Mouse (Mus musculus) hindbrain, embryonic 12.5 days (tissue): Measurements from ENCODE around the gene Fgf7. TPM values are rescaled to one million over a fixed set of nuclear protein-coding genes. Genes with fewer than 3 reads are reported as not detected.

Source experiments
- ATAC-seq: fragments of 200-750 bp; cut with Nextera tagmentation; 2 replicates; pipeline ENCODE4 v1.8.0; 2017; ENCODE audit warnings: moderate TSS enrichment; ENCODE audit not compliant: low FRiP score
- H3K27ac ChIP-seq: fragments of 300-500 bp; sonication (generic); 2 replicates; pipeline ENCODE4 v1.5.1; 2016; ENCODE audit warnings: mild to moderate bottlenecking
- H3K27me3 ChIP-seq: fragments of 300-500 bp; sonication (generic); 2 replicates; pipeline ENCODE4 v1.6.1; 2016; ENCODE audit warnings: mild to moderate bottlenecking
- H3K36me3 ChIP-seq: fragments of 300-500 bp; sonication (generic); 2 replicates; pipeline ENCODE4 v1.6.1; 2016; ENCODE audit warnings: mild to moderate bottlenecking
- H3K4me1 ChIP-seq: fragments of 300-500 bp; sonication (generic); 2 replicates; pipeline ENCODE4 v1.6.1; 2016
- H3K4me2 ChIP-seq: fragments of 300-500 bp; sonication (generic); replicated peaks from 2 replicates; pipeline ENCODE4 v1.6.1; 2016; ENCODE audit warnings: mild to moderate bottlenecking
- H3K4me3 ChIP-seq: fragments of 300-500 bp; sonication (generic); 2 replicates; pipeline ENCODE4 v1.5.1; 2016; ENCODE audit warnings: mild to moderate bottlenecking
- H3K9ac ChIP-seq: fragments of 300-500 bp; sonication (generic); 2 replicates; pipeline ENCODE4 v1.6.1; 2016; ENCODE audit warnings: mild to moderate bottlenecking, moderate library complexity
- H3K9me3 ChIP-seq: fragments of 300-500 bp; sonication (generic); replicated peaks from 2 replicates; pipeline ENCODE4 v1.6.1; 2016; ENCODE audit warnings: mild to moderate bottlenecking
- WGBS: fragments of 180-500 bp; shearing (Covaris S2); methylation state at CpG from one replicate; pipeline ENCODE4 v1.1.7; 2016; 5-methylcytosine and 5-hydroxymethylcytosine counted together
- polyA plus RNA-seq: library from polyadenylated mRNA; unstranded; fragments of >200 nt; fragmentation: Nextera tagmentation; extraction: Ambion mirVana; gene quantifications from 2 replicates; pipeline ENCODE4 v1.2.1, GENCODE M21; 2016

Fgf7 gene
- polyA plus RNA-seq, 1 experiment from 2014 or later = 1.0 TPM

DNA sequence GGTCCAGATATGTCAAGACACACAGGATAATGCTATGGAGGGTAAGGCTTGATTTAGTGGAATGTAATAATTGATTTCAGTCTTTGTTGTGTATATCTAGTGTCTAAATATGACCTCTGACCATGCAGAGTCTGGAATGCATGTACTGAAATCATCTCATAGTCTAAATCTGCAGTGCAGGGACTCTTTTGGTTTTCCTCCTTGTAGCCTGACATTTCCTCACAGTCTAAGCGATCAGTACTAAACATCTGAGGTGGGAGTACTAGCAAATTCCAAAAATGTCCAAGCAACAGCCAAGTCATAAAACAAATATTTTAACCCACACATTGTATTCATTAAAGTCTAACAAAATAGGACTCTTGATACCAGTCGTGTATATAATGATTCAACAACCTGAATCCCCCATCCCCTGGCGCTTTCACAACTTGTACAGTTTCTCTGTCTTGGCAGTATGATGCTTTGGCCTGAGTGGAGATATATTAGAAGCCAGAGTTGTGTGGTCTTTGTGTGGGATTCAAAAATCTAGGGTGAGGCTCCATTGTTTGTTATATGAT, 30.9 kb downstream of the Fgf7 start:
- 89% methylated on average over 3 of the region's 3 CpGs for WGBS

DNA sequence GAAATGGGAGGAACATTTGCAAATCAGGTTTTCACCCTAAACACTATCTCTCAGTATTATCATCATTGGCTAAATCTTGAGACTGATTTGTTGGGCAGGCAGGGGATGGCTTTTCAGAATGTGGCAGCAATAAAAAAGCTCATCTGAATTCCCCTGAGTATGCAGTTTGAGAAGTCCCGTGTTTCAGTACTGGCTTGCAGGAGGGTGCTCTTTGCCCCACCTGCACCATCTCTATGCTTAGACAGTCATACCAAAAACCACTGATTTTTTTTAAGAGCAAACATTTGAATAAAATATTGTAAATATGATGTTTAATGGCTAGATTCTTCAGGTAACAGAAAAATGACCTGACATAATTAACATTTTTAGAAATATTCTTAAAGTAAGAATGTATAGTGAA, 35.3 kb downstream of the Fgf7 start:
- no peak overlapping the region for H3K9ac ChIP-seq
- ATAC-seq = no peak
- no peak overlapping the region for H3K4me3 ChIP-seq
- WGBS = 79% methylated on average over 1 of the region's 1 CpGs
- H3K4me1 ChIP-seq = no peaks in the 10 kb centered on the region
- no peaks in the 10 kb centered on the region for H3K27me3 ChIP-seq
- no peak overlapping the region for H3K27ac ChIP-seq
- H3K9me3 ChIP-seq = no peaks in the 10 kb centered on the region
- no peaks in the 10 kb centered on the region for H3K36me3 ChIP-seq
- no peak overlapping the region for H3K4me2 ChIP-seq

More for the DNA sequence above, 30.9 kb downstream of the Fgf7 start:
- Histone ChIP-seq H3K36me3 (no peaks in the 10 kb centered on the region), H3K27ac (no peak overlapping the region), H3K4me1 (no peaks in the 10 kb centered on the region), H3K9me3 (no peaks in the 10 kb centered on the region), H3K9ac (no peak overlapping the region), H3K27me3 (no peaks in the 10 kb centered on the region), H3K4me3 (no peak overlapping the region), H3K4me2 (no peak overlapping the region)
- ATAC-seq = no peak

DNA sequence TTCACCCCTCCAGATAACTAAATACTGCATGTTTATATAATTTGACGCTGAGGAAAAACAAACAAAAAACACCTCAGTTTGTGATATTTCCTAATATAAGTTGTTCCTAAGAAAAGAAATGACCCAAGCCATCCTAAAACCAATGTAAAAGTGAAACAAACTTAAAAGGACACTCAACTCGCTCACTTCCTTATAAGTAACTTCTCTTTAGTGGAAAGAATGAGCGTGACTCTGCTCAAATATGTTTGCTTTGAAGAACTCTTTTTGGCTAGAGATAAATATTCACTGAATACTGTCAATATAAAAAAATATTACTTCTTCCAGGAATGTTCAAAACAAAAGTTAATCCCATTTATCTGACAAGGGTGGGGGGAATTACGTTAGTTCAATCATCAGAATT, 39.3 kb downstream of the Fgf7 start:
- Histone ChIP-seq H3K9me3 (no peaks in the 10 kb centered on the region), H3K27me3 (no peaks in the 10 kb centered on the region), H3K4me3 (no peak overlapping the region), H3K4me1 (no peaks in the 10 kb centered on the region), H3K9ac (no peak overlapping the region), H3K4me2 (no peak overlapping the region), H3K27ac (no peak overlapping the region), H3K36me3 (no peaks in the 10 kb centered on the region)
- ATAC-seq = no peak
- WGBS = 95% methylated on average over 4 of the region's 4 CpGs

DNA sequence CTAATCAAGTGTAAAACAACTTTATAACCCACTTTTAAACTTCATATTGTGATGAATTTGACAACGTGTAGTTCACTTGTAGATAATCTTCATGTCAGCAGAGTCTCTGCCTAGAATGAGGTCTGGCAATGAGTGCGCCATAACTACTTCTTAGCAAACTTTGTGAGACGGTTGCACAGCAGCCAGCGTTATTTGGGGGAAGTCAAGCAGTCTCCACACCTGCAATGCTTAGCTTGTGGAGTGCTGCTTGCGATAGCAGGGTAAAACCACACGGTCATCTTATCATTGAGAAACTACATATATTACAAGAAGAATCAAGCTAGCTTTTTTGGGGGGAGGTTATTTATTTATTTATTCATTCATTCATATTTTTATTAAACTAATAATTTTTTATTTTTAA, 42.0 kb downstream of the Fgf7 start:
- Histone ChIP-seq H3K36me3 (no peaks in the 10 kb centered on the region), H3K4me1 (no peaks in the 10 kb centered on the region), H3K4me3 (no peak overlapping the region), H3K27me3 (no peaks in the 10 kb centered on the region), H3K27ac (no peak overlapping the region), H3K9ac (no peak overlapping the region), H3K4me2 (no peak overlapping the region), H3K9me3 (no peaks in the 10 kb centered on the region)
- 94% methylated on average over 6 of the region's 6 CpGs for WGBS
- no peak for ATAC-seq

DNA sequence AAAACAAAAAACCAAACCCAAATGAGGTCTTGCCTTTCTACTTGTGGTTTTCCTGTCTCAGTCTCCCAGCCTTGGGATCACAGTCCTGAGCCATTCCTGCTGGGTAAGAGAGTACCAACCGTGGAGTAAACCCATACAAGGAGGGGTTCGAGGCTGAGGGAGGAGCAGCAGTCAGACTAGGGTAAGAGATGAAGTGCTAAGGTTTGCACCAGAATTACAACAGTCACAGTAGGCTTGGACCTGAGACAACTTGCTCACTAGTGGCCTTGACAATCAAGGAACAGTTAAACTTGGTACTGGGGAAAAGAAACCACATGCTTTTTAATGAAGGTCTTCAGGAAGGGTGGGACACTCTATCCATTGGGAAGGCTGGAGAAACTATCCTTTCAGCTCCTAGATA, 44.6 kb downstream of the Fgf7 start:
- Histone ChIP-seq H3K27ac (no peak overlapping the region), H3K36me3 (no peaks in the 10 kb centered on the region)

DNA sequence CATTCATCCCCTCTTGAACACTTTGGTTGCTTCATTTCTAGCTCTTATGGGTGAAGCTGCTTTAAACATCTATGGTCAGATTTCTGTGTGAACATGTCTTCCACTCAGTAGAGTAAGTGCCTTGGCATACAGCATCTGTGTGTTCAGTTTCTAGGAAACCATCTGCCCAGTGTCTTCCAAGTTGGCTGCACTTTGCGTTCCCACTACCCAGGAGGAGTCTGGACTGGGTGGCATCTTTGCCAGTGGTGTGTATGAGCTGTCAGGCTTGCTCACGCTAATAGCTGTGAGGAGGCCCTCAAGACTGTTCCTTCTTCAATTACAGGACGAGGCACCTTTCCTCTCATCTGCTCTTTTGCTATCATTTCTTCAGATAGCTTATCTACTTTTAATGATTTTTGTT, 49.9 kb downstream of the Fgf7 start:
- no peaks in the 10 kb centered on the region for H3K4me1 ChIP-seq
- no peak for ATAC-seq
- H3K9ac ChIP-seq = no peak overlapping the region
- no peaks in the 10 kb centered on the region for H3K9me3 ChIP-seq
- H3K4me3 ChIP-seq = no peak overlapping the region
- 84% methylated on average over 3 of the region's 3 CpGs for WGBS
- H3K27ac ChIP-seq = no peak overlapping the region
- H3K27me3 ChIP-seq = no peaks in the 10 kb centered on the region
- no peak overlapping the region for H3K4me2 ChIP-seq
- H3K36me3 ChIP-seq = no peaks in the 10 kb centered on the region

More for the DNA sequence above, 44.6 kb downstream of the Fgf7 start:
- ATAC-seq = no peak
- WGBS = 69% methylated on average over 2 of the region's 2 CpGs
- Histone ChIP-seq H3K27me3 (no peaks in the 10 kb centered on the region), H3K4me3 (no peak overlapping the region), H3K9ac (no peak overlapping the region), H3K4me2 (no peak overlapping the region), H3K4me1 (no peaks in the 10 kb centered on the region), H3K9me3 (no peaks in the 10 kb centered on the region)

DNA sequence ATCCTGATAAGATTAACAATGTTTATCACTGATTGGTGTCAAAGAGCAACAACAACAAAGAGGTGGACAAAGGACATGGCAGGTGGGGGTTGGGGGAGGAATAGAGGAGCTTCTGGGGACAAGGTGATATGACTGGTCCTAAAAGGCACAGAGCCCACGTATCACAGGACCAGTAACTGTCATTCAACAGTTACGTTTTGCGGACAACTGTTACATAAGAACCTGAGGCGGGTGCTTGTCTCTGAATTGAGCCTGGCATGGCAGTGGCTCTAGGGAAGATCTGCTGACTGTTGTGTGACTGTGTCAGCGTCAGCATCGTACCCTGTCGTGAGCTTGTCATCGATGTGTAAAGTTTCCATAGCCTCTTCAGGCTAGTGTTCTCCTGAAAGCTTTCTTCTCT, 51.7 kb downstream of the Fgf7 start:
- H3K27ac ChIP-seq = no peak overlapping the region
- no peaks in the 10 kb centered on the region for H3K9me3 ChIP-seq
- no peaks in the 10 kb centered on the region for H3K4me1 ChIP-seq
- no peaks in the 10 kb centered on the region for H3K27me3 ChIP-seq
- no peak overlapping the region for H3K9ac ChIP-seq
- 77% methylated on average over 8 of the region's 8 CpGs for WGBS
- H3K4me3 ChIP-seq = no peak overlapping the region
- ATAC-seq = no peak
- H3K36me3 ChIP-seq = no peaks in the 10 kb centered on the region
- no peak overlapping the region for H3K4me2 ChIP-seq

DNA sequence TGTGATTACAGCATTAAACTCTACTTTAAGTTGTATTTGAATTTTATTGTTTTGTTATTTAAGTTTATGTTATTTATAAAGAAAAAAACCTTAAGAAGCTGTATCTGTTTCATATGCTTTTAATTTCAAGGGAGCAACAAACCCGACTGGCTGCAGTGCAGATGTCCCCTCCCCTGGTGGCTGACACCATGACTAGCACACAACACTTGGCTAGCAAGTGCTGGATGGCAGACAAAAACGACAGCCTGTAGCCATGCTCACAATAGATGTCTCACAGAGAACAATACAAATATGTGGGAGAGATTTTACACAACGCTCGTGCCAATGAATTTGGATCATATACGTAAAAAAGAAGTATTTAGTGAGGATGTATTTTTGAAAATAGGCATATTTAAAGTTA, 56.0 kb downstream of the Fgf7 start:
- no peak for ATAC-seq
- H3K27me3 ChIP-seq = no peaks in the 10 kb centered on the region
- no peaks in the 10 kb centered on the region for H3K36me3 ChIP-seq
- no peak overlapping the region for H3K4me3 ChIP-seq
- 65% methylated on average over 5 of the region's 5 CpGs for WGBS
- H3K4me2 ChIP-seq = no peak overlapping the region
- no peak overlapping the region for H3K9ac ChIP-seq
- no peaks in the 10 kb centered on the region for H3K4me1 ChIP-seq
- H3K27ac ChIP-seq = no peak overlapping the region
- no peaks in the 10 kb centered on the region for H3K9me3 ChIP-seq

DNA sequence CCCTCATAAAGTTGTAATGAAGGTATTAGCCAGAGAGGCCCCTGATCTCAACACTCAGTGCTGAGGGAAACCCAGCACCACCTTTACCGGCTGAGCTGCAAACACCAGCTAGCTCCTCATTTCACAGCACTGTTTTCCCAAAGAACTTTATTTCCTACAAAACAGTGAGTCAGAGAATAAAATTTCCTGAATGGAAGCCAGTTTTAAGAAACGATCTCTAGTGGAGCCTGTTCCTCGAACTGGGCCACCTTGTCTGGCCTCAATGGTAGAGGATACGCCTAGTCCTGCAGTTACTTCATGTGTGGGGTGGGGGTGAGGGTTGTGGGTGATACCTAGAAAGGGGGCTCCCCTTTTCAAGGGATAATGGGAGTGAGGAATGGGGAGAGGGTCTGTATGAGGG, 60.2 kb downstream of the Fgf7 start:
- WGBS = 92% methylated on average over 4 of the region's 4 CpGs
- H3K27me3 ChIP-seq = no peaks in the 10 kb centered on the region
- H3K4me3 ChIP-seq = no peak overlapping the region
- H3K36me3 ChIP-seq = no peaks in the 10 kb centered on the region
- H3K27ac ChIP-seq = no peak overlapping the region
- no peak overlapping the region for H3K4me2 ChIP-seq
- no peak for ATAC-seq
- no peaks in the 10 kb centered on the region for H3K9me3 ChIP-seq
- H3K9ac ChIP-seq = no peak overlapping the region
- no peaks in the 10 kb centered on the region for H3K4me1 ChIP-seq

Other genes starting within 250 kb of the Fgf7 start
- gene Galk2, start 175.5 kb upstream of the Fgf7 start, polyA plus RNA-seq = 35.2 and 35.3 TPM in 2 replicates
- gene Cops2, start 175.5 kb upstream of the Fgf7 start, polyA plus RNA-seq = 76.4 and 82.0 TPM in 2 replicates
- gene Fam227b, start 117.3 kb downstream of the Fgf7 start, polyA plus RNA-seq = not detected in 2 replicates
- gene Dtwd1, start 117.5 kb downstream of the Fgf7 start, polyA plus RNA-seq = 19.6 and 20.8 TPM in 2 replicates
- not detected in 2 replicates for gene Gm17555, start 180.4 kb downstream of the Fgf7 start, polyA plus RNA-seq